Mouse (Mus musculus) left cerebral cortex, adult 2 months (tissue): ENCODE results near the gene Nars2. TPM values are rescaled to one million over a fixed set of nuclear protein-coding genes. Genes with fewer than 3 reads are reported as not detected.

Experiments
- DNase-seq, 2 experiments: peaks; one replicate each; pipeline ENCODE4 v3.0.0; 2021 to 2022; ENCODE audit warnings: low spot score in 2 of 2, mixed read lengths in 1 of 2; ENCODE audit errors: extremely low spot score in 1 of 2
- H3K27ac ChIP-seq: fragments of 200-600 bp; 2 replicates; pipeline ENCODE4 v1.8.1; 2022
- H3K4me3 ChIP-seq: fragments of 200-600 bp; 2 replicates; pipeline ENCODE4 v1.8.1; 2022
- CTCF ChIP-seq: fragments of 200-600 bp; IDR thresholded peaks from 2 replicates; pipeline ENCODE4 v1.8.1; 2022; ENCODE audit warnings: antibody characterized with exemption, mild to moderate bottlenecking, moderate library complexity
- intact Hi-C: fragments of 180-260 bp; cut with DNase I; formaldehyde crosslinking; loops from one replicate; pipeline ENCODE4 v1.15.1; 2025
- total RNA-seq, 2 experiments: library from RNA; stranded (reverse); gene quantifications; 2 replicates each; pipeline ENCODE4 v1.2.3; 2021

Gene Nars2
- total RNA-seq, 2 experiments from 2014 or later = 14.8 to 18.8 TPM

DNA sequence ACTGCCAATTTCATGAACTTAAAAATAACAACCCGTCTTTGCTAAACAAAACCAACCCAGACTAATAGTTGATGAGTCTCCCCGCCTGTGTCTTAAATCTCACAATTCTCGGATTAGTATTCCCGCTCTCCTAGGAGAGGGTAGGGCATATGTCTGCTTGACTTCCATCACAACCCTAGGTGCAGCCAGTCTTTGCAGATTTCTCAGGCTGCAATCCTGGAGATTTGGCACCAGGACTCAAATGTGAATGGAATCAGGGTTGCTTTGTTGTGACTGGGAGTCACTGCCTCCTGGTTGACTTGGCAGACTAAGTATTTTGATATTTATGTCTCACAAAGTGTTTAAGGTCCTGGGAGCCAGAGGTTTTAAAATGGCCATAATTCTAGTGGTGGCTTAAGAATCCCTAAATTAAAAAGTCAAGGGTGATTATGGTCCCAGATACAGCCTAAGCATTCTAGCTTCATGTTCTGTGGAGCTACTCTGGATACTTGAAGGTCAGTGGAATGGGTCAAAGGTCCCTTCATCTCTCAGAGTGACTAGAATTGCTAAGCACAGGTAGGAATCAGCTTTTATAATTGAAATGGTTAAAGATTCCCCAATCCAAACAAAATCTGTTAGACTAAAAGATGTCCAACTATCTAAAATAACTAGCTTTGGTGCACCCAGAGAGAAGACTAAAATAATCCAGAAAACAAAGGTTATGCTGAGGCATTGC, 128.5 kb downstream of the Nars2 start:
- Histone ChIP-seq H3K27ac (no peak overlapping the region), H3K4me3 (no peak overlapping the region)
- TF ChIP-seq CTCF = no peak
- no peak for DNase-seq
- intact Hi-C loops = loop anchor here (1.0 to 5.0 kb wide), 2 partner anchors 167 to 217 kb away; no protein-coding TSS in a partner anchor

DNA sequence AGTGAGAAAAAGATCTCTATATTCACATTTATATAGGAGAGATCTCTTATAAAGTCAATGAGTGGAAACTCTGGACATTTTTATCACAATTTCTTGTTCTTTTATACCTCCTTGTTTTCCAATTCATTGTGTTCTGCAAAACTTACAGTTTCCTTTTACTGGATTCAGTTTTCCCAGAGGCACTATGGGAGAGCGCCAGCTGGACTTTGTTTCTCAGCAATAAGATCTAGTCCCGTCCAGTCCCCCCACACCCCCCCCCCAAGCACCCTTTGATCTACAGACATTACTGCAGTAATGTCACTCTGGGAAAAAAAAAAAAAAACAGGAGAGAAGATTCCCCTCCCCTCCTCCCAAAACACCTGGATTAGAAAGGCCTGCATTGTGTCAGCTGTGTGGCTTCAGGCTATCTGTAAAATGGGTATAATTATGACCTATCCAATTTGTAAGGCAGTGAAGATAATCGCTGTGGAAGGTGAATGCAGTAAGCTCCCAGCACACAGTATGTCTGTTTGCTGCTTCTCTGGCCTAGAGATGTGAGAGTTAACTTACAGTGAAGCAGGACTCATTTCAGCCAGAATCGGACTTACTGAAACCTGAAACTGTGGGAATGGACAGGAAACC, 129.4 kb downstream of the Nars2 start:
- H3K4me3 ChIP-seq = peak overlapping the region; percentile 86
- intact Hi-C loops = loop anchor here (5.0 kb wide), 1 partner anchor 167 kb away; no protein-coding TSS in a partner anchor
- no peak for DNase-seq
- peak overlapping the region; percentile 88; the same call in 1 of the 2 replicates for H3K27ac ChIP-seq
- TF ChIP-seq CTCF = no peak

DNA sequence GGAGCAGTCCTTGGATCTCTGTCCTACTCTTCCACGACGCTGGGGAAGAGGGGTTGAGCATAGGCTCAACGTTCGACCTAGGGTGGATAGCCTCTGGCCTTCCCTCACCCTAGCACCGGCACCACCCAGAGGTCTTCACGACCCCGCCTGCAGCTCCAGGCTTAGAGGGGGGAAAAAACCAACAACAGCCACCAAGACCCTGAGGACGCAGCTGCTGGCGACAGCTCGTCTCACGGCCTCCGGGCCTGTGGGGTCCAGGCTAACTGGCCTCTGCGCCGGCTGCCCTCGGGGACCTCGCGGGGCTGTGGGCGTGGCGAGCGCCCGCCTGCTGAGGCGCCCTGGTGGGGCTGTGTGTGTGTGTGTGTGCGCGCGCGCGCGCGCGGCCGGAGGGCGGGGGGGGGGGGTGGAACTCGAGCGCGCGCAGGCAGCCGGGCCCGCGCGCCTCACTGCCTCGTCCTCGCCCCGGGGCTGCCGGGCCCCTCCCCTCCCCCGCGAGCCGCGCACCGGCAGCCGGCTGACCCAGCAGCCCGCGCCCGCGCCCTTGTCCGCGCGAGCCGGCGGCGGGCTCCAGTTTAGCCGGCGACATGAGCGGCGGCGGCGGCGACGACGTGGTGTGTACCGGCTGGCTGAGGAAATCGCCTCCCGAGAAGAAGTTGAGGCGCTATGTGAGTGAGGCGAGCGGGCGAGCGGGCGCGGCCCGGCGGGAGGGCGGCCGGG, 130.1 kb downstream of the Nars2 start, which contains the start of gene Gab2:
TSS of gene Gab2 (plus strand) at position 345 of the 717 bp plus-strand sequence.
- DNase-seq = peak; percentile 64 to 69
- intact Hi-C loops = loop anchor here (5.0 kb wide), 1 partner anchor 166 kb away; no protein-coding TSS in a partner anchor
- Histone ChIP-seq H3K4me3 (peak within 1 kb of the TSS; percentile 86), H3K27ac (peak within 1 kb of the TSS; percentile 88)
- no peak for TF ChIP-seq CTCF

DNA sequence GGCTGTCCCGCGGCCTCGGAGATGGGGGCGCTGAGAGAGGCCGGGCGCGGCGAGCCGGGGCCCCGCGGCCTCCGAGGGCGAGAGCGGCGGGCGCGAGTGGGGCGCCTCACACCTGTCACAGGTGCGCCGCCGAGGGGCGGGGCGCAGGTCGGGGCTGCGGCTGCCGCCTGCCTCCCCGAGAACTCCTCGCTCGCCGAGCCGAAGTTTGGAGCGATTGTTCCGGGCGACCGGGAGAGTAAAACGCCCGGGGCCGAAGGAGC, 130.6 kb downstream of the Nars2 start:
- intact Hi-C loops = loop anchor here (5.0 kb wide), 1 partner anchor 165 kb away; no protein-coding TSS in a partner anchor
- Histone ChIP-seq H3K4me3 (peak overlapping the region; percentile 86), H3K27ac (peak overlapping the region; percentile 85)
- no peak for DNase-seq
- no peak for TF ChIP-seq CTCF

DNA sequence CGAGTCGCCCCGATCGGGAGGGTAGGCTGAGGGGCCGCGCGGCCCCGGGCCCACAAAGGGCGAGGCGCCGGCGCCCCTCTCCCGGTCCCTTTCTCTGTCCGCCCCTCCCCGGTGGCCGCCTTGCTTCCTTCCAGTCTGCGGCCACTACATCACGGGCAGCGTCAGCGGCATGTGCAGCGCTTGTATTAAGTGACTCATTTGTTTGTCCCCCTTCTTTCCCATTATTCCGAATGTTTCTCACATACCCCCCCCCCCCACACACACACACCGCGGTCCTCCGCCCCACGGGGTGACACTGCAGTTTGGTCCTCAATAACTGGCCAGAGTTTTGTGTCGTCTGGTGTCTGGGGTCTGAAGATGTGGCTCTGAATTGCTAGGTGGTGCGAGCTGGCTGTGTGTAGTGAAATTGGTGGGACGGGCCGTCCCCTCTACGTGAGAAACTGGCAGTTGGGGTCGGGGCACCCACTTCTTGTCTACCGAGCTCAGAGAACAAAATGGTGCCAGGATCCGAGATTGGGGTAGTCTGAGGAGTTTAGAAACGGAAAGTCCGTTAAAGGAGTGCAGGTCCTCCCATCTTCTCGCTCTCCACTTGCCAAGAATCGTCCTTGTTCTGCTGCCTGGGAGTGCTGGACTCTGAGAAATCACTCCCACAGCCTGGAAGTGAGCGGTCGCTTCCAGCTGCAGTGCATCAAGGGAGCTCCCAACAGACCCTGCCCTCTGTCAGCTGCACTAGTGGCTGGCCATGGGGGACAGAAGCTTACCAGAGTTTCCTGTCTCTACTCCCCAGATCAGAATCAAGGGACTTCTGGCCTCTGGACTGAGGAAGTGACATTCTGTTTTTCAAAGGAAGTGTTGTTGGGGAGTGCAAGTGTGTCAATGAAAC, 131.2 kb downstream of the Nars2 start:
- H3K4me3 ChIP-seq = peak overlapping the region; percentile 86
- intact Hi-C loops = loop anchor here (5.0 kb wide), 1 partner anchor 165 kb away; no protein-coding TSS in a partner anchor
- TF ChIP-seq CTCF = no peak
- H3K27ac ChIP-seq = peak overlapping the region; percentile 85
- peak; percentile 16 to 26 for DNase-seq

DNA sequence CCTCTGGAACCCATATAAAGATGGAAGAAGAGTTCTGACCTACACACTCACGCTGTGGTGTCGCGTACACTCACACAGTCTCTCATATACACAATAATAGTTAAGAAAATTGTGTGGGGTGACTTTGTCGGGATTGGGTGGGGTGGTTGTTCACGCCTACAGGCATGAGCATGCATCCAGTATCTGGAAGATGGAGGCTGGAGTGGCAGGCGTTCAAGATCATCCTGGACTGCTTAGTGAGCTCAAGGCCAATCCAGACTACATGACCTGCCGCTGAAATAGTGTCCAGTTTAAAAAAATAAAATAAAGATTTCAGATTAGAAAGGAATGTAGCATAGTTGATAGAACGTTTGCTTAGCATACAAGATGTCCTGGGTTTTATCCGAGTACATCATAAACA, 132.3 kb downstream of the Nars2 start:
- no peak for TF ChIP-seq CTCF
- intact Hi-C loops = loop anchor here (5.0 kb wide), 1 partner anchor 164 kb away; no protein-coding TSS in a partner anchor
- no peak for DNase-seq
- no peak overlapping the region for H3K27ac ChIP-seq
- H3K4me3 ChIP-seq = no peak overlapping the region

DNA sequence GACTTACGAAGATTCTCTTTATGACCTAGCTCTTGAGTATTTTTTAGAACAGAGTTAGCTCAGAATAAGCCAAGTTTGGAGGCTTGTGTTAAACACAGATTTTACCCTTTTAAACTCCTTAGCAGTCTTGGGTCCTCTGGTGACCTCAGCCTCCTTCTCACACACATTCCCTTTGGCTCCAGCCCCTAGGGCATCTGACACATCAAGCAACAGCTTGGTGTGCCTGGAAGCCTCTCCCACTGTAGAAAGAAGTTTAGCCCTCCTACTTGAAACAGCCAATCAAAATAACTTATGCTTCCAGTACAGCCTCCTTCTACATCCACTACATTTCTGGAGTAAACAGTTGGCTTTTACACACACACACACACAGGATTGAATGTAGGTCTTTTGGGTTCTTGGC, 132.9 kb downstream of the Nars2 start:
- H3K4me3 ChIP-seq = no peak overlapping the region
- no peak overlapping the region for H3K27ac ChIP-seq
- intact Hi-C loops = loop anchor here (5.0 kb wide), 1 partner anchor 163 kb away; no protein-coding TSS in a partner anchor
- no peak for DNase-seq
- TF ChIP-seq CTCF = no peak

DNA sequence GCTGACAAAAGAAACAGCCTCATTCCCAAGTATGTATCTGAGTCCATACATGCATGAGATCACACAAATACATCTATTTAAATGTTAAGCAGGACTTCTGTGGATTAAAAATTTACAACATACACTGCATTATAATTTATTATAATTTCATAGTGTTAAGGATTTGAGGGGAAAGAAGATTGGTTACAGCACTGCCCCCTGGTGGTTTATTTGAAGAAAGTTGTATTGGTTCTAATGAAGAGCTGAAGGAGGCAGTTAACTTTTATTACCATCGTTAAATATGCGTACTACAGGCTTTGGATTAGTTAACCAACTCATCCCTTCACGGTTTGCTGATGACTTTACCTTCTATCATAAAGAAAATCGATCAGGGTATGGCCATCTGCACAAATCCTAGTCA, 134.0 kb downstream of the Nars2 start:
- H3K4me3 ChIP-seq = no peak overlapping the region
- TF ChIP-seq CTCF = peak; percentile 81
- H3K27ac ChIP-seq = no peak overlapping the region
- no peak for DNase-seq
- intact Hi-C loops = no loop called here

DNA sequence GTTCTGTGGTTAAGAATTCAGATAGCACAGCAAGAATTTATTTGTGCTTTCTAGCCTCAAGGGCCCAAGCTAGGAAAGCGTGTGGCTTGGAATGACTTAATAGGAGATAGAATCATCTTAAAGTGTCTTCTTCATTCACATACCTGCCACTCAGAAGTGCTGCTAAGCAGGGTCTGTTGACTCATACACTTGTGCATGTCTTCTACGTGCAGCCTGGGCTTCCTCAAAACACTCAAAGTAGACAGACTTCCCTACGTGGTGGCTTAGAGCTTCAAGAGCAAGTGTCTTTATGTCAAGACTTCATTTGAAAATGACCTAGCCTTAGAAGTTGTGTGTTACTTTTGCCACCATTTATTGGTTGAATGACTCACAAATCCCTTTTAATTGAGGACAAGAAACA, 142.9 kb downstream of the Nars2 start:
- no peak for DNase-seq
- TF ChIP-seq CTCF = no peak
- intact Hi-C loops = no loop called here
- no peak overlapping the region for H3K27ac ChIP-seq
- H3K4me3 ChIP-seq = no peak overlapping the region

DNA sequence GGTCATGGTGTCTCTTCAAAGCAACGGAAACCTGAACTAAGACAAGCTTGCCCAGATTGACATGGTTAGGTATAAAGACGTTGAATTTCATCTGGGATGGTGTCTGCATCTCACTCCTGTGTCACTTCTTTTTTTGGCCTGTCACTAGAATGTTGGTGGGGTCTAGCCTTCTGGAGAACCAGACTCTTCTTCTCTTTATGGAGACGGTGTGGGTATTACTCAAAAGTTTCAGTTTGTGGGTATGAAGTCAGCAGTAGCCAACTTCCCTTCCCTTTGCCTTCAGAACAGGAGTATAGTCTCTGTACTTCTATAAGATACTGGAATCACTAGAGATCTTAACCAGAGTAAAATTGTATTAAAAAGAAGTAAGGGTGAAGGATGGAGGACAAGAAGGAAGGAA, 156.8 kb downstream of the Nars2 start:
- no peak for DNase-seq
- no peak overlapping the region for H3K4me3 ChIP-seq
- TF ChIP-seq CTCF = no peak
- intact Hi-C loops = no loop called here
- H3K27ac ChIP-seq = no peak overlapping the region

Other genes starting within 250 kb of the Nars2 start
- gene Gab2, start 130.1 kb downstream of the Nars2 start, total RNA-seq = 10 to 100 TPM; 14.3 to 14.4 TPM